Mouse (Mus musculus): ENCODE measurements around the gene Gm10073.
"Not testable (repeated sequence)": the region's sequence is repeated elsewhere in the genome, so short reads cannot be mapped to it uniquely, and the experiment has no call there.

Gene Gm10073

DNA sequence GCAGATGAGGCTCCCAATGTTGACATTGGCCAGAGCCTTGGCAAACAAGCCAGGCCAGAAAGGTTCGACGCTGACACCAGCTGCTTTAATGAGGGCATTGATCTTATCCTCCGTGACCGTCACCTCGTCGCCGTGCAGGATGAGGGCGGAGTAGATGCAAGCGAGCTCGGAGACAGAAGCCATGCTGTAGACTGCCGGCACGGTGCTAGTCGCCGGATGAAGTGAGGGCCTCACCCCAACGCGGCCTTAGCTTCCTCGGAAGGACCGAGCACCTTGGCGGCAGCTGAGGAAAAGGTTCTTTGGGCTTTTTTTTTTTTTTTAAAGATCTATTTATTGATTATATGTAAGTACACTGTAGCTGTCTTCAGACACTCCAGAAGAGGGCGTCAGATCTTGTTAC lies at the start of gene Gm10073:
Gene Gm10073 (minus strand): TSS at position 294 of the 400 bp plus-strand sequence.
- not testable (repeated sequence) for DNase-seq (ENCODE audit: low spot score in 2 of 2)

GRCm38 (mm10) chr8:106623016-106623415 lies 49.8 kb upstream of the Gm10073 start:
- no peak for DNase-seq (ENCODE audit: low spot score in 2 of 2)

GRCm38 (mm10) chr8:106620488-106620887 lies 47.2 kb upstream of the Gm10073 start:
- no peak for DNase-seq (ENCODE audit: low spot score in 2 of 2)

DNA sequence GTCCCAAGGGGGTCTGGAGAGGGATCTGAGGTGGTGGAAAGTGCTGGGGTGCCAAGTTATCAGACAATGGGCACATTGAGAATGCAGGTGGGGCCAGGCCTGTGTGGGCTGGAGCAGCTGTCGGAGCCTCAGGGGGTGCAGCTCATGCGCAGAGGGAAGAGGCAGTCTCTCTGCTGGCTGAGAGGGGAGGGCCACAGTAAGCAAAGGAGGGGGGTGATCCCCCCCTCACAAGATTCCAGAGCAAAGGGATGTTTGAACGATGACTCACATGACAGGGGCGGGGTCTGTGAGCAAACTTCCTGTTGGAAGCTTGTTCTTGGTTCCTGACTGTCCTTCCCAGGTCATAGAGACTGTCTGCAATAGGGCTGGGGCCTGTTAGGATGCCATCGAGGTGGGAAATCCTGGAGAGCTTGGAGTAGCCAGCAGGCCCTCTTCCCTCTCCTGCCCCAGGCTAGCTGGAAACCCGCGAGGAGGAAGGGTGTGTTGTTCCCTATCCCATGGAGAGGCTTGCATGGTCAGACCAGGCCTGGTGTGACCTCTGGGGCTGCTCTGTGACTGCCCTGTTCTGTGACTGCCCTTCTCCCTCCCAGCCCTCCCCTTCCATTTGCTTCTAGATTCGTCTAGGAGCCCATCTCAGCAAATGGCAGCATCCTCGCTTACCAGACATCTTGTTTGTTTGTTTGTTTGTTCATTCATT lies 46.4 kb upstream of the Gm10073 start:
- DNase-seq (ENCODE audit: low spot score in 2 of 2) = no peak

DNA sequence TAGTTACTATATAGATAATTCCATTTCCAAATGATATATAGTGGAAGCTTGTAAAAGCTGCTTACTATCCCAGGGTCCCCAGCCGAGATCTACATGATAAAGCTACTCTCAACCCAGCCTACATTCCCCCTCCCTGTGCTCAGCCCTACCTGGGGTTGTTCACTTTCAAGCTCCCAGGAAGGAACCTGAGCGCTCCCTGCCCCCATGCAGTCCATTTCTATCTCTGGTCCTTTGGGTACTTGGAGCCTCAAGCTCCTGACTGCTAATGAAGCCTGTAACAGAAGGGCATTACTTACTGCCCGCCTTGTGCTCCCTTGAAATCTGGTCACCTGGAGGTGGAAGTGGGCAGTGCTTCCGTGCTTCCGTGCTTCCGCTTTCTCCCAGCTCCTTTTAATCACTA lies 45.1 kb upstream of the Gm10073 start:
- no peak for DNase-seq (ENCODE audit: low spot score in 2 of 2)

GRCm38 (mm10) chr8:106617865-106618264 lies 44.6 kb upstream of the Gm10073 start:
- DNase-seq (ENCODE audit: low spot score in 2 of 2) = no peak

DNA sequence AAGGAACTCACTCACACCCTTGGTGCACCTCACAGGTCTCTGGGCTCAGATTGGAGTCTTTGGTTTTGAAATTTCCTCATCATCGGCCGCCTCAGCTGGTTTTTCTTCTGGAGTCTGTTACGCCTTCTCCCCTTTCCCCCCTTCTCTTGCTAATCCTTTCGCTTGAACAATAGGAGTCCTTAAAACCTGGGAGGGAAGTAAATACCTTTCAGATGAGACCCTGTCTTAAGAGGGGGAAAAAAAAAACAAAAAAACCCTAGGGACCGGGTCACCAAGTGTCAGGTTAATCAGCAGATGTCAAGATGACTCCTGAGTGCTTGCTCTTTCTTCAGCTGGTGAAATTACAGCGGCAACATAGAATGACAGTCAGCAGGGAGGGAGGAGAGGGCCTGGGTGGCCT lies 43.9 kb upstream of the Gm10073 start:
- DNase-seq (ENCODE audit: low spot score in 2 of 2) = no peak

- no peak for DNase-seq (ENCODE audit: low spot score in 2 of 2)
Observed at GRCm38 (mm10) chr8:106616679-106617078, 43.4 kb upstream of the Gm10073 start.

DNA sequence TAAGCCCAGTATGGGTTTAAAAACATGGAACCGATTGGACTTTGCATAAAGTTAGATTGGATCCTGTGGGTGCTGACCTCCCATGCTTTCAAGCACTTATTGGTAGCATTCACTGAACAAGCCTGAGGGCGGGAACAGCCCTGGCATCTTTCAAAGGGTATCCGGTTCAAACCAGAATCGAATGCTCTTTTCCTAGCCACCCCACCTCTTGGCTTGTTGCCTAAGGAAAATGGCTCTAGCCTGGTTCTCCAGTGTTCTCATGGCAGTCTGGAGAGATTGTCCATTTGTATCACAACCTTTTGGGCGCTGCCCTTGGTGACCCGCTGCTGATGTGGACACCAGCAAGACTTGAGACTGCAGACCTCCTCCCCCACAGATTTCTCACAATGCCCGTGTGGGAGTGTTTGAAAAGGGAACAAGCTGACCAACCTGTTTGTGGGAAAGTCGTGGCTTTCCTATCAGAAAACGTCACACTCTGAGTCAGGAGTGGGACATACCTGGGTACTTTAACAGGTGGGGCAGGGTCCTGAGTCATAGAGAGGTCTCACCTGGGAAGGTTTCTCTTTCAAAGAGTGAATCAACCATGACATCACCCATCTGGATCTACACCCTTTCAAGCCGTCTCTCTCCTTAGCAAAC lies 42.5 kb upstream of the Gm10073 start:
- DNase-seq (ENCODE audit: low spot score in 2 of 2) = no peak

DNA sequence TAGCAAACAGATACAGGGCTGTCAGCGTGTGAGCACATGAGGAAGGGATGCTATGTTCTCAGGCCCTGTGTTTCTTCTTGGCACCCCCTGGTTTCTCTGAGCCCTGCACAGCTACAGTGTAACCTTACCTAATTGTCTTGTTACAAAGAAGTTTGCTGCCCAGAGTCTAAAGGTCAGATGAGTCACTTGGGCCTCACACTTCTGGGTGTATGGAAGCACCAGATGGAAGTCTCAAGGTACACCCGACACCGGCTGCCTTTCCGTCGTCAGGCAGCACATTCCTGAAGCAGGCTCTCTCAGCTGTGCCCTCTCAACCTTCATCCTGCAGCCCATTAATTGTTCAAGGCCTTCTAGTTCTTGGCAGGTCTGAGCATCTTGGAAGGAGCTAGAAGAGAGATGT lies 41.4 kb upstream of the Gm10073 start:
- no peak for DNase-seq (ENCODE audit: low spot score in 2 of 2)

GRCm38 (mm10) chr8:106612047-106612446 lies 38.8 kb upstream of the Gm10073 start:
- DNase-seq (ENCODE audit: low spot score in 2 of 2) = no peak

GRCm38 (mm10) chr8:106610958-106611640 lies 37.8 kb upstream of the Gm10073 start:
- DNase-seq (ENCODE audit: low spot score in 2 of 2) = no peak

GRCm38 (mm10) chr8:106609076-106609903 lies 36.0 kb upstream of the Gm10073 start:
- DNase-seq (ENCODE audit: low spot score in 2 of 2) = no peak

DNA sequence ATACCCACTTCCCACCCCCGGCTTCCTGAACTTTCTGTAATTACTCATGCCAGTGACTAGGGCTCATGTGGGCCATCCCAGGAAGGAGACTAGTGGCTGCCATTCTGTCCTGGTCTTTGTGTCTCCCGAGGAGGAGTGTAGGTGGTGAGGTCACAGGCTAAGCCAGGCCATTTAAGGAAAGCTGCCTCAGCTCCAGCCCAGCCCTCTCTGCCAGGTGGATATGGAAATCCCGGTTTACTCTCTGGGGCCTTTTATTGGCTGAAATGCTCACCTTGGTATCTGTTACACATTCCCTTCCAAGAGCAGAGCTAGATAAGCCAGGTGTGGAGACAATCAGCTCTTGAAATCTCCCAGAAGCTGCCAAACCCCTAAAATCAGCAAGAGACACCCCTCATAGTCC lies 35.2 kb upstream of the Gm10073 start:
- DNase-seq (ENCODE audit: low spot score in 2 of 2) = no peak

GRCm38 (mm10) chr8:106607783-106608182 lies 34.5 kb upstream of the Gm10073 start:
- DNase-seq (ENCODE audit: low spot score in 2 of 2) = not testable (repeated sequence)

- no peak for DNase-seq (ENCODE audit: low spot score in 2 of 2)
Observed at GRCm38 (mm10) chr8:106606601-106607145, 33.4 kb upstream of the Gm10073 start.

GRCm38 (mm10) chr8:106606121-106606520 lies 32.9 kb upstream of the Gm10073 start:
- DNase-seq (ENCODE audit: low spot score in 2 of 2) = no peak

DNA sequence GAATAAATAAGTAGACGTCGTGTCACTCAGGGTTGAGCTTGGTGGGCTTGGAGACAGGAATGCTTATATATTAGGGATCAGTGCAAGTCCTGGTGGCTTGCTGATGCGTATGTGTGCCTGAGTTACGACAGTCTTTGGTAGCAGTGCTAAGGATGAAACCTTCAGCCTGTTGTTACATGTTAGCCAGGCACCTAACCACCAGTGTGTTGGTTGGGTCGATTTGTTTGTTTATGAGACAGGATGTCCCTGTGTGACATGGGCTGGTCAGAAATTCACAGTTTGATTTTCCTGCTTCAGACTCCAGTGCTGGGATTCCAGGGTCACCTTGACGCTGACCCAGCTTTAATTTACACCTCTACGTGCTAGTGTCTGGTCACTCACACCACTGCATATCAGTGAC lies 32.4 kb upstream of the Gm10073 start:
- DNase-seq (ENCODE audit: low spot score in 2 of 2) = no peak

- DNase-seq (ENCODE audit: low spot score in 2 of 2) = no peak
Observed at GRCm38 (mm10) chr8:106603933-106604332, 30.7 kb upstream of the Gm10073 start.

DNA sequence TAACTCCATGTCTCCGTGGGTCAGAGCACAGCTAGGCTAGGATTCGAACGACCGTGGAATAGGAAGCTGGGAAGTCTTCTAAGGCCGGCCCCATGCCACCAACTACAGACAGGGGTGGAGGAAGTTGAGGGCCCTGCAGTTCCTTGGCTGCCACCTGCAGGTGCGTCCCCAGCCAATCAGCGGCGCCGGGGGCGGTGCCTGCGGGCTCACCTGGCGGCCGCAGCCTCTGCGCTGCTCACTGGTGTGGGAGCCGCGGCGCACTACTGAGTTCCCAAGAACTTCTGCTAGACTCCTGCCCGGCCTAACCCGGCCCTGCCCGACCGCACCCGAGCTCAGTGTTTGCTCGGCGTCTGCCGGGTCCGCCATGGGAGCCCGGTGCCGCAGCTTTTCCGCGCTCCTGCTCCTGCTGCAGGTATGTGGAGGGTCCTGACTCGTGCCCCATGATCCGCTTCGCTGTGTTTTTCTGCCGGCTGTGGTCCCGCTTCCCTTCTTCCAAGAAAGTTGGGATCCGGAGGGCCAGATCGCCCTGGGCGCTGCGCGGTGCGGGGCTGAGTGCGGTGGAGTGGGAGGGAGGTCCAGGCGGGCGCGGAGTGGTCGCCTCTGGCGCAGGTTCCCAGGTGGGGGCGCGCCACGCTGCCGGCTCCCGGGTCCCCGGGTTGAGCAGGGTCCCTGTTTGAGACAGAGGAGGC lies 30.0 kb upstream of the Gm10073 start, which contains the start of gene Cdh1:
Gene Cdh1 (plus strand): TSS at position 221 of the 689 bp plus-strand sequence.
- DNase-seq (ENCODE audit: low spot score in 2 of 2) = no peak

All from spleen, postnatal 14 days (tissue).